Mouse (Mus musculus) hindbrain, embryonic 12.5 days (tissue): Measurements from ENCODE around the gene Heg1. TPM values are rescaled to one million over a fixed set of nuclear protein-coding genes. Genes with fewer than 3 reads are reported as not detected.

Source experiments
- ATAC-seq: fragments of 200-750 bp; cut with Nextera tagmentation; 2 replicates; pipeline ENCODE4 v1.8.0; 2017; ENCODE audit warnings: moderate TSS enrichment; ENCODE audit not compliant: low FRiP score
- H3K27ac ChIP-seq: fragments of 300-500 bp; sonication (generic); 2 replicates; pipeline ENCODE4 v1.5.1; 2016; ENCODE audit warnings: mild to moderate bottlenecking
- H3K27me3 ChIP-seq: fragments of 300-500 bp; sonication (generic); 2 replicates; pipeline ENCODE4 v1.6.1; 2016; ENCODE audit warnings: mild to moderate bottlenecking
- H3K36me3 ChIP-seq: fragments of 300-500 bp; sonication (generic); 2 replicates; pipeline ENCODE4 v1.6.1; 2016; ENCODE audit warnings: mild to moderate bottlenecking
- H3K4me1 ChIP-seq: fragments of 300-500 bp; sonication (generic); 2 replicates; pipeline ENCODE4 v1.6.1; 2016
- H3K4me2 ChIP-seq: fragments of 300-500 bp; sonication (generic); replicated peaks from 2 replicates; pipeline ENCODE4 v1.6.1; 2016; ENCODE audit warnings: mild to moderate bottlenecking
- H3K4me3 ChIP-seq: fragments of 300-500 bp; sonication (generic); 2 replicates; pipeline ENCODE4 v1.5.1; 2016; ENCODE audit warnings: mild to moderate bottlenecking
- H3K9ac ChIP-seq: fragments of 300-500 bp; sonication (generic); 2 replicates; pipeline ENCODE4 v1.6.1; 2016; ENCODE audit warnings: mild to moderate bottlenecking, moderate library complexity
- H3K9me3 ChIP-seq: fragments of 300-500 bp; sonication (generic); replicated peaks from 2 replicates; pipeline ENCODE4 v1.6.1; 2016; ENCODE audit warnings: mild to moderate bottlenecking
- WGBS: fragments of 180-500 bp; shearing (Covaris S2); methylation state at CpG from one replicate; pipeline ENCODE4 v1.1.7; 2016; 5-methylcytosine and 5-hydroxymethylcytosine counted together
- polyA plus RNA-seq: library from polyadenylated mRNA; unstranded; fragments of >200 nt; fragmentation: Nextera tagmentation; extraction: Ambion mirVana; gene quantifications from 2 replicates; pipeline ENCODE4 v1.2.1, GENCODE M21; 2016

Heg1 gene
- polyA plus RNA-seq, 1 experiment from 2014 or later = 21.3 TPM

DNA sequence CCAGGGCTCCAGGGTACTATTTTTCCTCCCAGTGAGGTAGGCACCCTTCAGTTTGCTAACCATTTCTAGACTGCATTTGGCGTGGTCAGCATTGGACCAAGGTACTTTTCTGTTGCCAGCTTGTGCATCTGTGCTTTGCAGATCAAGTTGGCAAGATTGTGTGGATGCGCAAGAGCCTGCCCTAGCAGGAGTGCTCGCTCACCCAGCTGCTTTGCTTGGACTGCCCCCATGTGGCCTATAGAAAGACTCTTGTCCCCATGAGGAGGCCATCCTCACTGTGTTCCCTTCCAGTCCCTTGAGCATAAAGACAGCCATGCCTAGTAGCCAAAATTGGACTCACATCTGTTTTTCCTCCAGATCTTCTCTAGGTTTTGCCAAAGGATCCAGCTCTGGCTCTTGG lies 55.6 kb downstream of the Heg1 start:
- Histone ChIP-seq H3K4me2 (no peak overlapping the region), H3K36me3 (no peaks in the 10 kb centered on the region), H3K27me3 (no peaks in the 10 kb centered on the region), H3K4me1 (peaks cover 53% of the 10 kb centered on the region), H3K4me3 (no peak overlapping the region), H3K27ac (no peak overlapping the region; the same call in 1 of the 2 replicates), H3K9me3 (no peaks in the 10 kb centered on the region), H3K9ac (no peak overlapping the region)
- WGBS = 56% methylated on average over 3 of the region's 3 CpGs
- ATAC-seq = peak; percentile 74; the same call in 1 of the 2 replicates

DNA sequence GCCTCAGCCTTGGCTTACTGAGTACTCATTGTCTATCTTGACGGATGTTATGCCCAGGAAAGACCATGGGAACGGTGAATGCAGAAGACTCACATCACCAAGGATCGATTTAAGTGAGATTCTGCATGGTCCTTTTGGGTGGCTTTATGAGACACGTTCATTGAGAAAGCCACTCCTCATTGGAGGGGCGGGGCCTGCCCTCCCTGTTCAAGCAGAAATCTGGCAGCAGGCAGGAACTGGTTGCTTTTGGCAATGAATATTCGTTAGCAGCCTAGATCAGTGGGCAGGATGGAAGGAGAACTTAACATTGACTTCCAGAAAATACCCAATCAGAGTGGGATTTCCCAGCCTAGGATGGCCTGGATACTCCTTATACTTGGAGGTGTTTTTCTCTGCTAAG lies 56.2 kb downstream of the Heg1 start:
- H3K9ac ChIP-seq = no peak overlapping the region
- H3K4me2 ChIP-seq = no peak overlapping the region
- no peak overlapping the region for H3K4me3 ChIP-seq
- H3K27ac ChIP-seq = peak overlapping the region; percentile 26; the same call in 1 of the 2 replicates
- H3K4me1 ChIP-seq = peaks cover 49% of the 10 kb centered on the region
- no peak for ATAC-seq
- 56% methylated on average over 6 of the region's 6 CpGs for WGBS
- no peaks in the 10 kb centered on the region for H3K27me3 ChIP-seq
- H3K9me3 ChIP-seq = no peaks in the 10 kb centered on the region
- H3K36me3 ChIP-seq = no peaks in the 10 kb centered on the region

DNA sequence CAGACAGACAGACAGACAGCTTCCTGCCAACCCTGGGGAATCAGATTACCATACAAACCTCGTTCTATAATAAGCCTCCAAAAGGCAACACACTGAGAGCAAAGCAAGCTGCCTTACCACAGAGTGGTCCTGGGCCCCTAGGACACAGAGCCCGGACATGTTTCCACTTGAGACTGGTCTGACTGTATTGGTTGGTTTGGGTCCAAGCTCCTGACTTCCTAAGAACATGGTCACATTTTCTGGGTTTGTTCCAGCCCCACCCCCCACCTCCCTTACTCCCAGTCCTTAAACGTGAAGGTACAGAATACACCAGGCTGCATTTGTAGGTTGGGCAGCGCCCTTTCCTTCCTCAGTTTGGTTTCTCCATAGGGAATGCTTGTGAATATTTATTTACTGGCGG lies 57.6 kb downstream of the Heg1 start:
- Histone ChIP-seq H3K4me2 (no peak overlapping the region), H3K9me3 (no peaks in the 10 kb centered on the region), H3K4me1 (peaks cover 44% of the 10 kb centered on the region), H3K9ac (no peak overlapping the region), H3K36me3 (peaks cover 4% of the 10 kb centered on the region; the same call in 1 of the 2 replicates), H3K4me3 (no peak overlapping the region), H3K27me3 (no peaks in the 10 kb centered on the region), H3K27ac (peak overlapping the region; percentile 55)
- WGBS = 51% methylated on average over 5 of the region's 5 CpGs
- ATAC-seq = no peak

DNA sequence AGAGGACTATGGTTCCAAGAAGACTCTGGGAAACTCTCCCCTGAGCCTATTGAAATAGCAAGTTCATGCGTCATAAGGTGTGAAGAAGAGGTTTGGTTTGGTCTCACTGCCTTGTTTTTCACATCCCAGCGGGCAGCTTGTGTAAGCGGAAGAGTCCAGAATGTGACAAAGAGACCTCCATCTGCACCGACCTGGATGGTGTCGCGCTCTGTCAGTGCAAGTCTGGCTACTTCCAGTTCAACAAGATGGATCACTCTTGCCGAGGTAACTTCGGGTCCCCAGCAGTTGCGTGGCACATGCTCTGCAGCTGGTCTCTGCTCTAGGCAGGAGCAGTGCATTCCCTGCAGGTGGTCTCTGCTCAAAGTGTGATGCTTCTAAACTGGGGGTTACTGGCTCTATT lies 58.1 kb downstream of the Heg1 start:
- Histone ChIP-seq H3K4me2 (no peak overlapping the region), H3K4me3 (no peak overlapping the region), H3K4me1 (peaks cover 44% of the 10 kb centered on the region), H3K27ac (peak overlapping the region; percentile 55; the same call in 1 of the 2 replicates), H3K36me3 (peaks cover 4% of the 10 kb centered on the region; the same call in 1 of the 2 replicates), H3K9ac (no peak overlapping the region), H3K27me3 (no peaks in the 10 kb centered on the region), H3K9me3 (no peaks in the 10 kb centered on the region)
- 55% methylated on average over 9 of the region's 9 CpGs for WGBS
- ATAC-seq = no peak

DNA sequence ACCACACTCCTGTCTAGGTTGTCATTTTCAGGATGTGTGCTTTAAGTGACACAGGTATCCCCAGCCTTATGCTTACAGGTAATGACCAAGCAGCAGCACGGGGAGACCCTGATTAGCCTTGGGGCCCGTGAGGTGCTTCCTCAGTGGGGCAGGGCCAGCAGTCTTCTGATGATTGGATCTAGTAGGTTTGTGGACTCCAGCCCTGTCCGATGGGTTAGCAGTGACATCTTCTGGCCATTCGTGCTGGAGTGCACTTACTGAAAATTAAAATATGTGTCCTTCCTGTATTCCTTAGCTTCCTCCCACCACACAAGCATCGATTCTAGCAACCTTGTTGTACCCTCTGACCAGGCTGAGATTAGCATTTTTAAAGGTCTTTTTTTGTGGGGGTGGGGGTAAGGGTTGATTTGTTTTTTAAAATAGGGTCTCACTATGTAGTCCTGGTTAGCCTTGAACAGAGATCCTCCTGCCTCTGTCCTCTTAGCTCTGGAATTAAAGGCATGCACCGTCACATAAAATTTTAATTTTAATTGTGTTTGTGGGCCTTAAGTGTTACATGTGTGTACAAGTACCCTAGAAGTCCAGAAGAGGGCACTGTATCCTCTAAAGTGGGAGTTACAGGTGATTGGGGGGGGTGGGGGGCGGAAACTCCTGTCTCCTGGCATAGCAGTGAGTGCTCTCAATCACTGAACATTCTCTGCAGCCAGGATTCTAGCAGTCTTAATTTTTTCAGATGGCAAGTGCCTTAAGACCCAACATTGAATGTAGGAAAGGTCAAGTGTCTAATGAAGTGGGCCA lies 60.7 kb downstream of the Heg1 start:
- ATAC-seq = no peak
- Histone ChIP-seq H3K9me3 (no peaks in the 10 kb centered on the region), H3K4me3 (no peak overlapping the region), H3K36me3 (peaks cover 4% of the 10 kb centered on the region; the same call in 1 of the 2 replicates), H3K27me3 (no peaks in the 10 kb centered on the region), H3K4me1 (peaks cover 25% of the 10 kb centered on the region), H3K9ac (no peak overlapping the region), H3K4me2 (no peak overlapping the region), H3K27ac (no peak overlapping the region)
- WGBS = 67% methylated on average over 7 of the region's 7 CpGs

DNA sequence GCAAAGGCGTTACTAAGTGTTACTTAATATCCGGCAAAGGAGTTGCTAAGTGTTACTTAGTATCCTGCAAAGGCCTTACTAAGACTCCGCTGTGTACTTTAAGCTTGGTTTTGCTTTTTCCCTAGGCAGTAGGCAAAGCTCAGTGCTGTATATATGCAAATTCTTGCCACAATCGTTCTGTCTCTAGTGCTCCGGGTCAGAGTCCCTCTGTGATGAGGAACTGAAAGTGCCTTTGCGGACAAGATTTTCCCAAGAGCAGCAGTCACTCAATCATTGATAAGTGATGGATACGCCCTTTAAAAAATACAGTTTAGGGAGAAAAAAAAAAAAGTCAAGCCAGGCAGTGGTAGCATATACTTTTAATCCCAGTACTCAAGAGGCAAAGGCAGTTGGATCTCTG lies 61.3 kb downstream of the Heg1 start:
- H3K9me3 ChIP-seq = no peaks in the 10 kb centered on the region
- H3K4me1 ChIP-seq = peaks cover 19% of the 10 kb centered on the region
- no peak overlapping the region for H3K27ac ChIP-seq
- peaks cover 4% of the 10 kb centered on the region; the same call in 1 of the 2 replicates for H3K36me3 ChIP-seq
- H3K4me2 ChIP-seq = no peak overlapping the region
- 79% methylated on average over 7 of the region's 7 CpGs for WGBS
- no peak overlapping the region for H3K9ac ChIP-seq
- no peak for ATAC-seq
- no peaks in the 10 kb centered on the region for H3K27me3 ChIP-seq
- no peak overlapping the region for H3K4me3 ChIP-seq

DNA sequence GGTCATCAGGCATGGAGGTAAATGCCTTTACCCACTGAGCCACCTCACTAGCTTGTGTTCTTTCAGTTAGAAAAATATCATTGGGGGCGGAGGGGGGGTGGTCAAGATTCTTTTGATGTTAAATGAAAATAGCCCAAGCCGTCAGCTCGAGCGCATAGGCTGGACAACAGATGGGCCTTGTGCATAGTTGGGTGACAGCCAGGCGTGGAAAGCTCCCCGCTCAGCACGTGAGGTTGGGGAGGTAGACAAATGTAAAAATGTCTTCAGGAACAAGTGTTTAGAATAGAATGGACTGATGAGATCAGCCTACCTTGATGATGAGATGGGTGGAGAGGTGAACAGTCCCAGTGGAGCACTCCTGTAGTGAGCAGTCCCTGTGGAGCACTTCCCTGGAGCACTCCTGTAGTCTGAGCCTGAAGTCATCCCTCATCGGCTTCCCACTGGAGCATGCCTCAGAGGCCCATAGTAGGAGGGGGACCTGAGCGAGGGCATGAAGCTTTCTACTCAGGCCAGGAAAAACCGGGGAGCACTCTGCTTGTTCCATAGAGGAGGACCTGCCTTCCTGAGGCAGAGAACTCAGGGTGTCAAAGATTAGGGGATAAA lies 62.0 kb downstream of the Heg1 start:
- Histone ChIP-seq H3K4me1 (peaks cover 13% of the 10 kb centered on the region), H3K4me3 (no peak overlapping the region), H3K36me3 (peaks cover 4% of the 10 kb centered on the region; the same call in 1 of the 2 replicates), H3K27ac (no peak overlapping the region), H3K4me2 (no peak overlapping the region), H3K9me3 (no peaks in the 10 kb centered on the region), H3K27me3 (no peaks in the 10 kb centered on the region), H3K9ac (no peak overlapping the region)
- no peak for ATAC-seq
- WGBS = 78% methylated on average over 10 of the region's 10 CpGs

DNA sequence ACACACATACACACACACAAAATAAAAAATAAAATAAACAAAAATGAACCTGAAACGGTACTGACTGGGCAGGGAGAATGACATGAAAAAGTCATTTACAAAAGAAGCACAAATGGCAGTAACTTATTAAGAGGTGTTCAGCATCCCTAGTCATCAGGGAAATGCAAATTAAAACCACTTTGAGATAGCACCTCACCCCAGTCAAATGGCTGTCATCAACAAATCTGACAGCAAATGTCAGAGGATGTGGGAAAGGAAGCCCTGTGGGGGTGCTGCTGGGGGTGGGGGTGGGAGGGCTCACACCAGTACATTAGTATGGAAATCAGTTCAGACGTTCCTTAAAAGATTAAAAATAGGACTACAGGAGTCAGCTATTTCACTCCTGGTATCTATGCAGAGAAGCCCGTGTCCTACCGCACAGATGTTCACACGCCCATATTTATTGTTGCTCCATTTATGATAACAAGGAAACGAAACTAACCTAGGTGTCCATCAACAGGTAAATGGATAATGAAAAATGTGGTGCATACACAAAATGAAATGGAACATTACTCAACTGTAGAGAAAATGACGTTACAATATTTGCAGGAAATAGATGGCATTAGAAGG lies 63.3 kb downstream of the Heg1 start:
- H3K27me3 ChIP-seq = no peaks in the 10 kb centered on the region
- H3K27ac ChIP-seq = no peak overlapping the region
- H3K36me3 ChIP-seq = peaks cover 4% of the 10 kb centered on the region
- no peak overlapping the region for H3K9ac ChIP-seq
- H3K4me3 ChIP-seq = no peak overlapping the region
- ATAC-seq = no peak
- H3K9me3 ChIP-seq = no peaks in the 10 kb centered on the region
- no peak overlapping the region for H3K4me2 ChIP-seq
- H3K4me1 ChIP-seq = 0 out of 2 replicates have a peak, but pooled peaks cover under 1% of the 10 kb centered on the region
- WGBS = 67% methylated on average over 7 of the region's 7 CpGs

DNA sequence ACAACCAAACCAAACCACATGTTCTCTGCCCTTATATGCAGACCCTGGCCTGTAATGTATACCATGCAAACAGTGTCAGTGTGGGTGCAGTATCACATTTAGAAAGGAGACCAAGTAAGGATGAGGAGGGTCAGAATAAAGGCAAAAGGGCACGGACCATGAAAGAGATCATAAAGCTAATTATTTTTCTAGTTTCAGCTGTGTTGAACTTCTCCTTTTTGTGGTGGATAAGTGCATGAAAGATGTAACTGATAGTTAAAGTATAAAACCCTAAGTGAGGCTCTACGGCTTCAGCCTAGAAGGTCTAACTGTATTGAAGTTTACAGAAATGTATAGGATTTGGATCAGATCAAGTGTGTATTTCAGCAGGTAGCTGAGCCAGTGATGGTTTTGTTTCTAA lies 63.8 kb downstream of the Heg1 start:
- no peaks in the 10 kb centered on the region for H3K27me3 ChIP-seq
- WGBS = 87% methylated on average over 2 of the region's 2 CpGs
- ATAC-seq = no peak
- H3K9ac ChIP-seq = no peak overlapping the region
- H3K4me1 ChIP-seq = no peaks in the 10 kb centered on the region
- peaks cover 7% of the 10 kb centered on the region for H3K36me3 ChIP-seq
- H3K4me2 ChIP-seq = no peak overlapping the region
- H3K4me3 ChIP-seq = no peak overlapping the region
- H3K27ac ChIP-seq = no peak overlapping the region
- H3K9me3 ChIP-seq = no peaks in the 10 kb centered on the region

DNA sequence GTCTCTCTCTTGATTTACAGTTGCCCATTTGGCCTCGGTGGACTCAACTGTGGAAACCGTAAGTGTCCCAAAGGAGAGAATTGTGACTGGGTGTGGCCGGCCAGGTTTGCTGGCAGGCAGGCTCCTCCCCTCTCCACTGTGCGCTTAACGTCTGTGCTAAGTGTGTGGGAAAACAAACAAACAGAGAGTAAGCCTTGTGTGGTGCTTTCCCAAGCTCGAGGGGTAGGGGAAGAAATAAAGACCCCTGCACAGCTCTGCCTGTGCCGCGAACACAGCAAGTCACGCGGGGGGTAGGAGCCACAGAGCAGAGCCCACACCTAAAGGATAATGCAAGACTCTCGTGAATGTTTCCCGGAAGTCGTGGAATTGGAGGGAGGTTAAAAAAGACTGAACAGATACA lies 67.0 kb downstream of the Heg1 start:
- Histone ChIP-seq H3K4me1 (no peaks in the 10 kb centered on the region), H3K27ac (no peak overlapping the region), H3K4me3 (no peak overlapping the region), H3K36me3 (peaks cover 23% of the 10 kb centered on the region), H3K9ac (no peak overlapping the region), H3K27me3 (no peaks in the 10 kb centered on the region), H3K9me3 (no peaks in the 10 kb centered on the region), H3K4me2 (no peak overlapping the region)
- 36% methylated on average over 13 of the region's 13 CpGs for WGBS
- no peak for ATAC-seq

DNA sequence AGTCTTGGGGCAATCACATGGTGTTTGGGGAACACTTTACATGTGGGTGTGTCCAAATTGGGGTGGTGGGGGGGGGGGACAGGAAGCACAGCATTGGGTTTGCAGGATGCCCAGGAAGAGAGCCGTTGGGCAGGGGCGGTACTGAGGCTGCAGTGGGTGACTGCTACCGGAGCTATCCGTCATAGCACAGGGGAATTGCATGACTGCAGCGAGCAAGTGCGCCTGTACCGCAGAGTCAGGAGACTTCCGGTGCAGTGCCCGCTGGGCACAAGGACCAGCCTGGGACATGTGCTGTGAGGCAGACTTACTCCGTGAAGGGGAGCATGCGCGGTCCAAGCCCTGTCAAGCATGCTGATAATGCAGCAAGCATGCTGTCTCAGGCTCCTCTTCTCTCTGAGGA lies 67.4 kb downstream of the Heg1 start:
- H3K4me1 ChIP-seq = no peaks in the 10 kb centered on the region

DNA sequence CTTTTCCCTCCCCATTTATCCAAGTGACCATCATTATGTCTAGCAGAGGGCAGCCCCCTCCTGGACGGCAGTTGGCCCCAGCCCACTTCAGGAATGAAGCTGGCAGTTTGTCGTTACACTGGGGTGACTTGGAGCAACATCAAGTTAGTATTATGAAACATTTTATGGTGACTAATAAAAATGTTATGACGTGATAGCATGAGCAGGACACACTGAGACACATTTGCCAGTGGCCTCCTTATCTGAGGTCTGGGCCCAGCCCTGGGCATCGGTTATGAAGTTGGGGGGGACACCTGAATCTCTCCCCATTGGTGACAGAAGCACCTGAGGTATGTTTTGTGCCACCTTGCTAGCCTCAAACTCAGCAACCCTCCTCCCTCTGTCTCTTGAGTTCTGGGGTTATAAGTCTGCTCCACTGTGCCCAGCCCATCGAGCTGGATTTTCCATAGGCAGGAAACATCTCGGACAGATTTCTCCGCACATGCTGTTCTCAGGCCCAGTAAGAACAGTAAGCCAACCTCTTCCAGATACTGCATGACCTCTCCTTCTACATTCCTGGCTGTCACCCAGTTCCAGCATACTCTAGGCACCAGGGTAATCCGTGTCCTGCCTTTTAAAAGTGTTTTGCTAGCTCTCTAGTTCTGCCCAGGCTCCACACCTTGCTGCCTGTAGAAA lies 68.9 kb downstream of the Heg1 start:
- H3K4me3 ChIP-seq = no peak overlapping the region
- no peak overlapping the region for H3K4me2 ChIP-seq
- no peak overlapping the region for H3K27ac ChIP-seq
- no peak overlapping the region for H3K9ac ChIP-seq
- H3K9me3 ChIP-seq = no peaks in the 10 kb centered on the region
- WGBS = 87% methylated on average over 8 of the region's 8 CpGs
- H3K36me3 ChIP-seq = peaks cover 22% of the 10 kb centered on the region
- no peaks in the 10 kb centered on the region for H3K4me1 ChIP-seq
- no peak for ATAC-seq
- H3K27me3 ChIP-seq = no peaks in the 10 kb centered on the region

More for the DNA sequence above, 67.4 kb downstream of the Heg1 start:
- WGBS = 61% methylated on average over 12 of the region's 12 CpGs
- H3K4me2 ChIP-seq = no peak overlapping the region
- ATAC-seq = no peak
- no peaks in the 10 kb centered on the region for H3K27me3 ChIP-seq
- no peaks in the 10 kb centered on the region for H3K9me3 ChIP-seq
- H3K36me3 ChIP-seq = peaks cover 19% of the 10 kb centered on the region
- H3K27ac ChIP-seq = no peak overlapping the region
- H3K9ac ChIP-seq = no peak overlapping the region
- H3K4me3 ChIP-seq = no peak overlapping the region
